Mouse (Mus musculus): ENCODE measurements around the gene Atp6v1g2. TPM values are rescaled to one million over a fixed set of nuclear protein-coding genes. Genes with fewer than 3 reads are reported as not detected.
A peak's percentile ranks its signal among the peaks of the same experiment; 100 is the strongest.

The Atp6v1g2 gene
- total and polyA plus RNA-seq, 2 experiments from 2014 or later: 117 to 210 TPM

DNA sequence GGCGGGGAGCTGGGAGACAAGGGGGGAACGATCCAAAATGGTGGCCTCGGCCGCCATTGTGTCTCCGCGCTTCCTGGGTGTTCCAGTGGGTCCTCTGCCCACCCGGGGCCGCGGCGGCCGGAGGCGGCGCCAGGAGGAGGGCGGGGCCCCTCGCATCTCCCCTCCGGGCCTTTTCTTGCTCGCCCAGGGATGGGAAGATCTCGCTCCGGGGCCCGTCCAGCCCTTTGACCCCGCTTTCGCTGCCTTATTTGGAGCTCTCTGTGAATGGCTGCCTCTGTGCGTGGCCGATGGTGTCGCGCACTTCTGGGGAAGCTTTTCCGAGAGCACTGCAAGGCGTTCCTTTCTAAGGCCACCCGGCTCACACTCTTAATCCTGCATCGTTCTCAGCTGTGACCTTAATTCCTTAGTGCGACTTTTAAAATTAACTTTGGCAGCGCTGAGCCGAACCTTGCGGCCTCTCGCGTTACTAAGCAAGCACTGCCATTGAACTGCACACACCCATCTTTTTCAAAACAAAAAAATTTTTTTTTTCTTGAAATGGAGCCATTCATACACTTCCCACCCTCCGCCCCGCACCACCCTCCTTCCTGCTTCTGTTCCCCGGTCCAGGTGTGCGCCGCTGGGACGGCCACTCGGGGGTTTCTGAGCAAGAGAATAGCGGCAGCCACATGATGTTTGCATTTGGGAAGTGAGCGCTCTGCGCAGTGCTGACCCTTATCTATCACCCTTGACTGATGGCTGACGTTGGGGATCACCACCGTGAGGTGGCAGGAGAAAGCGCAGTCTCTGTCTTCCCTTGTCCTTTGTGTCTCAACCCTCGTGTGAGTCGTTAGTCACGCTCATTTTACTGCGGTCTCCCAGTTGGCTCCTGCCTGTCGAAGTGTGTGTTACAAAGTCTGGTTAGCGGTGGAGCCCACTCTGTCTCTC is 8.8 kb downstream of the Atp6v1g2 start:
- H3K4me2 ChIP-seq (ENCODE audit: low read depth, low read length, poor library complexity, severe bottlenecking): peak overlapping the region; percentile 73
- ATAC-seq (ENCODE audit: low FRiP score): peak; percentile 60
- TF ChIP-seq CTCF (IDR thresholded peaks at IDR 0.05): peak; percentile 57
- peak; percentile 88 for DNase-seq (ENCODE audit: low spot score)
- peak overlapping the region; percentile 82 for H3K4me3 ChIP-seq (ENCODE audit: low read depth, low read length)
- H3K27ac ChIP-seq (ENCODE audit: low read depth, low read length): peak overlapping the region; percentile 99
- H3K9me3 ChIP-seq (ENCODE audit: low read length): no peaks in the 10 kb centered on the region
- H3K9ac ChIP-seq (replicated peaks; ENCODE audit: low read length, poor library complexity, severe bottlenecking): peak overlapping the region; percentile 97
- under 1% methylated on average over 55 of the region's 55 CpGs for WGBS
- H3K4me1 ChIP-seq (ENCODE audit: insufficient read depth, low read length): peaks cover 11% of the 10 kb centered on the region; the same call in 1 of the 2 replicates
- H3K36me3 ChIP-seq (ENCODE audit: insufficient read depth, low read length): peaks cover 36% of the 10 kb centered on the region
- H3K27me3 ChIP-seq (ENCODE audit: insufficient read depth, low read length): no peaks in the 10 kb centered on the region

DNA sequence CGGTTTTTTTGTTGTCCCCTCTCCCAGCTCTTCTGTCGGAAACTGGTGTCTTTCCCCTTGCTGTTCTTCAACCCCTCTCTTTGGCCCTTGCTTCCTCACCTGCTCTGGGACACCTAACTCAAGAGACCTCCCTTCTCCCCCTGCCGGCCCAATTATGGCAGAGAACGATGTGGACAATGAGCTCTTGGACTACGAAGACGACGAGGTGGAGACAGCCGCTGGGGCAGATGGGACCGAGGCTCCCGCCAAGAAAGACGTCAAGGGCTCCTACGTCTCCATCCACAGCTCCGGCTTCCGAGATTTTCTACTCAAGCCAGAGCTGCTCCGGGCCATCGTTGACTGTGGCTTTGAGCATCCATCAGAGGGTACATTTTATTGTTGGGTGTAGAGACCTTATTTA is 9.6 kb downstream of the Atp6v1g2 start:
- H3K27ac ChIP-seq (ENCODE audit: low read depth, low read length): peak overlapping the region; percentile 99
- no peaks in the 10 kb centered on the region for H3K9me3 ChIP-seq (ENCODE audit: low read length)
- H3K4me3 ChIP-seq (ENCODE audit: low read depth, low read length): peak overlapping the region; percentile 82
- H3K36me3 ChIP-seq (ENCODE audit: insufficient read depth, low read length): peaks cover 43% of the 10 kb centered on the region
- ATAC-seq (ENCODE audit: low FRiP score) (no peak), DNase-seq (ENCODE audit: low spot score) (peak; percentile 81)
- 2% methylated on average over 16 of the region's 16 CpGs for WGBS
- TF ChIP-seq CTCF (IDR thresholded peaks at IDR 0.05): peak; percentile 33; the same call in 1 of the 2 replicates
- peaks cover 11% of the 10 kb centered on the region; the same call in 1 of the 2 replicates for H3K4me1 ChIP-seq (ENCODE audit: insufficient read depth, low read length)
- H3K27me3 ChIP-seq (ENCODE audit: insufficient read depth, low read length): no peaks in the 10 kb centered on the region
- H3K9ac ChIP-seq (replicated peaks; ENCODE audit: low read length, poor library complexity, severe bottlenecking): peak overlapping the region; percentile 97
- H3K4me2 ChIP-seq (ENCODE audit: low read depth, low read length, poor library complexity, severe bottlenecking): peak overlapping the region; percentile 73

DNA sequence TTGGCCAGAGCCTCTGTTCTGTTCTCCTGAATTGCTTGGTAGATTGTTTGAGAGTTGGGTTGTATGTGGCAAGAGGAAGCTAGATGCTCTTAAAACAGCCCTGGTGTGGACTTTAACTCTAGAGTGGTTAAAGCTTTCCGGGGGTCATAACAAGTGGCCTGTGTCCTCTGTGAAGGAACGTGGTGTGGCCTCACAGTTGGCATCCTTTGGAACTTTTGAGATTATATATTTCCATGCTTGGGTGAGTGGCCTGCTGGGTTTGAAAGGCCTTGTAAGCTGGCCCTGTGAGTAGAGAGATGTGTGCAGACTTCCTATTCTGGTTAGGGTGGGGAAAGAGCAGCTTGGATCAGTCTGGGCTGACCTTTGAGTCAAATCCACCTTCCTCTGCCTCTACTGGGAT is 11.5 kb downstream of the Atp6v1g2 start:
- ATAC-seq (ENCODE audit: low FRiP score) (no peak), DNase-seq (ENCODE audit: low spot score) (no peak)
- Histone ChIP-seq H3K4me2 (ENCODE audit: low read depth, low read length, poor library complexity, severe bottlenecking) (no peak overlapping the region), H3K27me3 (ENCODE audit: insufficient read depth, low read length) (no peaks in the 10 kb centered on the region), H3K9me3 (ENCODE audit: low read length) (no peaks in the 10 kb centered on the region), H3K9ac (replicated peaks; ENCODE audit: low read length, poor library complexity, severe bottlenecking) (no peak overlapping the region), H3K4me1 (ENCODE audit: insufficient read depth, low read length) (peaks cover 11% of the 10 kb centered on the region; the same call in 1 of the 2 replicates), H3K36me3 (ENCODE audit: insufficient read depth, low read length) (peaks cover 61% of the 10 kb centered on the region), H3K4me3 (ENCODE audit: low read depth, low read length) (peak overlapping the region; percentile 82; the same call in 1 of the 2 replicates), H3K27ac (ENCODE audit: low read depth, low read length) (no peak overlapping the region)
- WGBS: 69% methylated on average over 2 of the region's 2 CpGs
- TF ChIP-seq CTCF (IDR thresholded peaks at IDR 0.05): no peak

DNA sequence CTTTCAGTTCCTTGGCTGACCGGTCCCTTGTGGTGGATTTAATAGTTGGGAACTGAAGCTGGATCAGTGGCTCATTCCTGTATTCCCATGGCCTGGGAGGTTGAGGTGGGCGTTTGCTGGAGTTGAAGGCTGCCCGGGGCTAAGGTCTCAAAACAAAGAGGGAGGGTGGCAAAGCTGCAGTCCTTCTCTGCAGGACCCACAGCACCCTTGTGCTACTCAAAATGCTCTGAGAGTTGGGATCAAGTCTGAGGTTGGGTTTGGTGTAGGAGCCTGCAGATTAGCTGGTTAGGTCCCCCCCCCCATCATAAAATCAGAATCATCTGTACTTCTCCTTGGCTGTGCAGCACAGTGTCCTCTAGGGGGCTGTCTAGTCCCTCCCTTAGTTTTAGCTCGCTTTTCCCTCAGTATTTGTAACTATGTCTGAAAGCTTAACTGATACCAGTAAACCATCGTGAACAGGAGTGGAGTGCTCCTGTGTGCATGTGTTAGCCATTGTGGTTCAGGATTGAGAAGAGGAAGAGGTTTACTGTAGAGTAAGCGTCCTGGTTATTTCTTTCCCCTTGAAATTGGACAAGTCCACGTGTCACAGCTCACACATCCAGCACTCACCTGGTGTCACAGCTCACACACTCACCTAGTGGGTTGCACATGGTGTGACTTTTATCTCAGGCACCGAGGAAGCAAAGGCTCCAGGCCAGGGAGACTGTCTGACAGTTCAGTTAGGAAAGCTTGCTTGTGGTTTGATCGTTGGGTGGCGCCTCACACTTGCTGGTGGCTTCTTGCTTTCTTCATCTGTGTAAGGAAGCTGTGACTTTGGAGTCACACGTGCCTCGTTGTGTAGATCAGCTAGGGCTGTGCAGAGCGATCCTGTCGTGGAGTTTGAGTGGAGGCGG is 12.5 kb downstream of the Atp6v1g2 start:
- Histone ChIP-seq H3K9me3 (ENCODE audit: low read length) (no peaks in the 10 kb centered on the region), H3K27ac (ENCODE audit: low read depth, low read length) (no peak overlapping the region), H3K4me1 (ENCODE audit: insufficient read depth, low read length) (peaks cover 11% of the 10 kb centered on the region; the same call in 1 of the 2 replicates), H3K4me2 (ENCODE audit: low read depth, low read length, poor library complexity, severe bottlenecking) (no peak overlapping the region), H3K9ac (replicated peaks; ENCODE audit: low read length, poor library complexity, severe bottlenecking) (no peak overlapping the region), H3K27me3 (ENCODE audit: insufficient read depth, low read length) (no peaks in the 10 kb centered on the region), H3K36me3 (ENCODE audit: insufficient read depth, low read length) (peaks cover 70% of the 10 kb centered on the region), H3K4me3 (ENCODE audit: low read depth, low read length) (no peak overlapping the region; the same call in 1 of the 2 replicates)
- 76% methylated on average over 15 of the region's 15 CpGs for WGBS
- no peak for ATAC-seq (ENCODE audit: low FRiP score)
- peak; percentile 49 for DNase-seq (ENCODE audit: low spot score)
- peak; percentile 71 for TF ChIP-seq CTCF (IDR thresholded peaks at IDR 0.05)

DNA sequence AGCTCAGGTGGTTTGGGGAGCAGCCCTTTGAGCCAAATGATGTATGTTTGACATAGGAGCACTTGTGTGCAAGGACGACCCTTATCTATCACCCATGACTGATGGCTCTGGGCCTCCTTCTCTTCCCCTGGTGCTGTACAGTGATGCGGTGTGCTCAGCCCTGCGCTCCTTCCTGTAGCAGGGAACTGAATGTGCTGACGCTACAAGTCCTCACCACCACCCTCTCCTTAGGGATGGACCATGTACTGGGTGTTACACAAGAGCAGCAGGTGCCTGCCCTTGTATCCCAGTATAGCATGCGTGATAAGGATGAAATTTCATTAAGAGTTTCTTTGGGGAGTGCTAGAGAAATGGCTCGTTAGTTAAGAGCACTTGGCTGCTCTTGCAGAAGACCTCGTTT is 13.7 kb downstream of the Atp6v1g2 start:
- Histone ChIP-seq H3K4me3 (ENCODE audit: low read depth, low read length) (no peak overlapping the region), H3K9ac (replicated peaks; ENCODE audit: low read length, poor library complexity, severe bottlenecking) (no peak overlapping the region), H3K27ac (ENCODE audit: low read depth, low read length) (no peak overlapping the region), H3K36me3 (ENCODE audit: insufficient read depth, low read length) (peaks cover 77% of the 10 kb centered on the region), H3K9me3 (ENCODE audit: low read length) (no peaks in the 10 kb centered on the region), H3K27me3 (ENCODE audit: insufficient read depth, low read length) (no peaks in the 10 kb centered on the region), H3K4me1 (ENCODE audit: insufficient read depth, low read length) (peaks cover 11% of the 10 kb centered on the region; the same call in 1 of the 2 replicates), H3K4me2 (ENCODE audit: low read depth, low read length, poor library complexity, severe bottlenecking) (no peak overlapping the region)
- no peak for TF ChIP-seq CTCF (IDR thresholded peaks at IDR 0.05)
- 93% methylated on average over 7 of the region's 7 CpGs for WGBS
- ATAC-seq (ENCODE audit: low FRiP score) (no peak), DNase-seq (ENCODE audit: low spot score) (no peak)
